Mouse (Mus musculus): Measurements from ENCODE around the gene Tmem211.

Tmem211 gene

GRCm38 (mm10) chr5:113226632-113227102 is at the start of gene Tmem211:
Gene Tmem211, plus strand, starts transcription at chr5:113226909.
- peak; percentile 36 to 41 for DNase-seq

GRCm38 (mm10) chr5:113179451-113179842 is 47.3 kb upstream of the Tmem211 start:
- no peak for DNase-seq

- peak; percentile 65 to 70 for DNase-seq
Measured at GRCm38 (mm10) chr5:113179843-113180682, 46.6 kb upstream of the Tmem211 start.

GRCm38 (mm10) chr5:113180755-113181154 is 46.0 kb upstream of the Tmem211 start:
- DNase-seq: no peak

GRCm38 (mm10) chr5:113181441-113181840 is 45.3 kb upstream of the Tmem211 start:
- DNase-seq: no peak

GRCm38 (mm10) chr5:113190558-113190957 is 36.2 kb upstream of the Tmem211 start:
- DNase-seq: no peak

GRCm38 (mm10) chr5:113191901-113192300 is 34.8 kb upstream of the Tmem211 start:
- no peak for DNase-seq

GRCm38 (mm10) chr5:113193762-113194161 is 32.9 kb upstream of the Tmem211 start:
- no peak for DNase-seq

GRCm38 (mm10) chr5:113195451-113195850 is 31.3 kb upstream of the Tmem211 start:
- no peak for DNase-seq

GRCm38 (mm10) chr5:113195907-113196306 is 30.8 kb upstream of the Tmem211 start:
- DNase-seq: no peak

- DNase-seq: no peak
Measured at GRCm38 (mm10) chr5:113196916-113197794, 29.6 kb upstream of the Tmem211 start.

- DNase-seq: no peak
Measured at GRCm38 (mm10) chr5:113199126-113199771, 27.5 kb upstream of the Tmem211 start.

GRCm38 (mm10) chr5:113199772-113200134 is 27.0 kb upstream of the Tmem211 start:
- no peak for DNase-seq

- DNase-seq: no peak
Measured at GRCm38 (mm10) chr5:113204193-113204592, 22.5 kb upstream of the Tmem211 start.

- DNase-seq: no peak
Measured at GRCm38 (mm10) chr5:113206670-113207352, 19.9 kb upstream of the Tmem211 start.

GRCm38 (mm10) chr5:113208048-113208447 is 18.7 kb upstream of the Tmem211 start:
- DNase-seq: no peak

GRCm38 (mm10) chr5:113208622-113209400 is 17.9 kb upstream of the Tmem211 start:
- DNase-seq: no peak

- no peak for DNase-seq
Measured at GRCm38 (mm10) chr5:113209401-113209750, 17.3 kb upstream of the Tmem211 start.

- DNase-seq: no peak
Measured at GRCm38 (mm10) chr5:113209898-113210297, 16.8 kb upstream of the Tmem211 start.

GRCm38 (mm10) chr5:113210314-113210713 is 16.4 kb upstream of the Tmem211 start:
- DNase-seq: no peak

- DNase-seq: no peak
Measured at GRCm38 (mm10) chr5:113212156-113212835, 14.4 kb upstream of the Tmem211 start.
